Mouse (Mus musculus) cerebellum, adult 2 months (tissue): ENCODE measurements at regions not wholly inside any gene's neighbourhood (a gene's known extent, or its start where the extent isn't known, plus 50 kb on each side); places are given as distances from the start of the nearest gene placed in this dataset.

ENCODE experiments used
- CTCF ChIP-seq: fragments of 200-500 bp; IDR thresholded peaks from 2 replicates; pipeline ENCODE4 v1.5.1; 2011; ENCODE audit warnings: low read depth, mild to moderate bottlenecking, control low read depth, low read length, moderate library complexity, borderline replicate concordance; ENCODE audit not compliant: insufficient read depth
- POLR2A ChIP-seq: fragments of 200-500 bp; IDR thresholded peaks from 2 replicates; pipeline ENCODE4 v1.6.1; 2011; ENCODE audit warnings: low read length, control low read depth, borderline replicate concordance; ENCODE audit not compliant: insufficient read depth

DNA sequence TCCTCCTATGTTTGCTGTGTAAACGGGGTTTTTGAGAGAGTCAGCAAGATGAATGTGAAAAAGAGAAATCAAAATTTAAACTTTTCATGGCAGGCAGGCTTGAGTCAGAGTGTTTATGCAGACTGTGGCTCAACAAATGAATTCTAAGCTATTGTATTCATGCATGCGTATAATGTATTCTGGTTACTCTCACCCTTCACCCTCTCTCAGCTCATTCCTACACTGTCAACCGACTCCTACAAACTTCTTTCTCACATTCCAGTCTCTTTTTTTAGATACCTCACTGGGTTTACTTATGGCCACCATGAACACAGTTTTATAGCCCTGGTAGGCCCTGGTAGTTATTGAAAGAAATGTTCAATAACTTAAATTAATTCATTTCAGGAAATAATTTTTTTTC is 574.5 kb downstream of the Trhde start:
- no peak for TF ChIP-seq POLR2A
- TF ChIP-seq CTCF, result no peak
